Mouse (Mus musculus) erythroblast, embryonic 14.5 days (primary cell): ENCODE results near the gene Rln3.

Experiments
- GATA1 ChIP-seq: IDR thresholded peaks from 2 replicates; pipeline ENCODE4 v1.6.1; 2012; ENCODE audit warnings: low read length, inconsistent platforms, mixed read lengths
- TAL1 ChIP-seq: IDR thresholded peaks from 3 replicates; pipeline ENCODE4 v1.6.1; 2012; ENCODE audit warnings: low read length, inconsistent platforms, mixed read lengths

- TF ChIP-seq TAL1: no peak
- TF ChIP-seq GATA1: no peak
These were observed 28.6 kb upstream of the Rln3 start for GRCm38 (mm10) chr8:84073230-84073976.
